Mouse (Mus musculus): ENCODE measurements around the gene Chpf2.

The Chpf2 gene

DNA sequence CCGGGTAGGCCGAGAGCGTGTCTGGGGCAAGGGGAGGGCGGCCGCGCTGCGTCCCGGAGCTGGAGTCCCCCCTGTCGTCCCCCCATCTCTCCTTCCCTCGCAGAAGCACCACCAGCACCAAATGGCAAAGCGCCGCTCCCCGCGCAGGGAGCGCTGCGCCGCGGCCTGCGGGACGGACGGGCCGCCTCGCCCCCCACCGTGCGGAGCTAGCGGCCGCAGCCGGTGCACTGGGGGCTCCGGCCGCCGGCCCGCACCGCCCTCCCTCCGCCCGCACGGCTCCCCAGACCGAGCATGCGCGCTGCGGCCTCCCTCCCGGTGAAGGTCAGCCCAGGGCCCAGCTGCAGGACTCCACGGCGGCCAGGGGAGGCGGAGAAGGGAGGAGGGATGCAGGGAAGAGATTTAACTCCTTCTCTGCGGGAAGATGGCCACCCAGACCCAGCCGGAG is 18.1 kb downstream of the Chpf2 start:
- DNase-seq (ENCODE audit: low read depth): no peak

DNA sequence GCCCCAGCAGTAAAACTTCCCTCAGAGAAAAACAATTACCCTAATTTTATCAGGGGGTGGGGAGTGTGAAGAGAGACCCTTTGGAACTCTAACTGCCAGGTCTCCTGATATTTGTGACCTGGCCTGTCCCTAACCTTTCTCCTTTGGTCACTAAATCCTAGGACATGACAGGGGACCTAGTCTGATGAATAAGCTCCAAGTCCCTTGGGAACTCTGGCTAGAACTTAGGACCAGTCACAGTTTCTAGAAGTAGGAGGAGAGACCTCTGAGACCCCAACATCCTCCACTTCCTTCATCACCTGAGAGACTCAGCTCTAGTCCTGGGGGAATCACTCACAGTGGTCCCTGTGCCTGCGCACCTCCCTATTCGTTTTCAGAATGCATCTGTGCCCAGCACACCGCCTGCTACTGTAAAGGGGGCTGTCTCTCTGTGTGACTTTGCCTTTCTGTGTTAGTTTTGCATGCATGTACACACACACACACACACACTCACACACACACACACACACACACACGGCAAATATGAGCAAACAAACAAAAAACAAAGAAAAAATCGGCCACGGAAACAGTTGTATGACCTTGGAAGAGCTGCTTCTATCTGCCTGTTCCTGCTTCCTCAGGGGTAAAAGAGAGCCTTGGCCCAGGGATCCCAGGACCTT is 18.9 kb downstream of the Chpf2 start:
- DNase-seq (ENCODE audit: low read depth): no peak

- no peak for DNase-seq (ENCODE audit: low read depth)
Observed at GRCm38 (mm10) chr5:24605980-24606665, 19.6 kb downstream of the Chpf2 start.

GRCm38 (mm10) chr5:24609388-24609787 is 22.8 kb downstream of the Chpf2 start:
- DNase-seq (ENCODE audit: low read depth): no peak

DNA sequence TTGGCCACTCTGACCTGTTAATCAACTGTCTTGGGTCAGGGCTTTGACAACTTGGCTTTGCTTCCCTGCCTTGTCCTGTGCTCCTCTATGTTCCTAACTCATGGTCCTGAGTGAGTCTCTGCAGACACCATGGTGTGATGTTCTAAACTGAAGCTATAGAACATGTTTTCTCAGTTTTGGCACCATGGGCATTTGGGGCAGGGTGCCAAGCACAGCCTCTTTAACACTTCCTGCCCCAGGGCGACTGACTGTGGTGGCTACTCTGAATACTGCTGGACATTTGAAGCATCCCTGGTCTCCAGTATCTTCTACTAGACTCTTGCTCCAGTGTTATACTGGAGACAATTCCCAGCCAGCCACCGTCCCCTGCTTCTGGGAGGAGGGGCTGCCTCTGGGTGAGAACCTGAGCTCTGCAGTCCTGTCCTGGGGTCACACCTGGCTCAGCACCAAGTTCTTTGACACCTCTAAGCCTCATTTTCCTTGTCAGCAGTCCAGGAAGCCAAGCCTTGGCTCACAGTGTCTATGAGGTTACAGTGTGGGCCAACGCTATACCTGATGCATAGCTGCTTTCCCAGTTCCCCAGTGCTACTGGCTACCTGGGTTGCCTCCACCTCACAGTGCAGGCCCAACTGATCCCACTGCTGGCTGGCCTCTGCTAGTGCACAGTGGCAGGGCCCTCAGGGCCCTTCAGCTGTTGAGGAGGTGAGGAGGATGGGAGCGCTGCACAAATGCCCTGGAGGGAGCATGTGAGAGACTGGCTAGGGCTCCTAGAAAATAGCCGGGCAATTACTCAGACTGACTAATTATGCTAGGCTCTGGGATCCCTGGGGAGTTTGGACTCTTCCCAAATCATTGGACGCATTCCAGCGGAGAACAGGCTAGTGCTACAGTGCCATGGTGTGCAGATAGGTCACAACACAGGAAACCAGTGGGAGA is 25.1 kb downstream of the Chpf2 start:
- no peak for DNase-seq (ENCODE audit: low read depth)

DNA sequence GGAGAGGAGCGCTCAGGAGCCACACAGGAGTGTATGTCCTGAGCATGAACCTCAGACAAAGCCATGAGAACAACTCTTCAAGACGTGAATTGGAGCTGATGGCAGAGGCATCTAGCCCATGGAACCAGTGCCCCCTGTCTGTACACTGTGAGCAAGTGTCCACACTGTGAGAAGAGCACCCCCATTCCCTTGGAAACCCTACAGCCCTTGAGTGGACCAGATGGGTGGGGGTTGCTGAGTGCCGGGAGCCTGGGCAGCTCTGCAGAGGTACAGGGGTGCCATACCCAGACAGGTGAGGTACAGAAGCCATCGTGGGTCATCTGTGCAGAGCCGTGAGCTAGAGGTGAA is 25.7 kb downstream of the Chpf2 start:
- DNase-seq (ENCODE audit: low read depth): no peak

DNA sequence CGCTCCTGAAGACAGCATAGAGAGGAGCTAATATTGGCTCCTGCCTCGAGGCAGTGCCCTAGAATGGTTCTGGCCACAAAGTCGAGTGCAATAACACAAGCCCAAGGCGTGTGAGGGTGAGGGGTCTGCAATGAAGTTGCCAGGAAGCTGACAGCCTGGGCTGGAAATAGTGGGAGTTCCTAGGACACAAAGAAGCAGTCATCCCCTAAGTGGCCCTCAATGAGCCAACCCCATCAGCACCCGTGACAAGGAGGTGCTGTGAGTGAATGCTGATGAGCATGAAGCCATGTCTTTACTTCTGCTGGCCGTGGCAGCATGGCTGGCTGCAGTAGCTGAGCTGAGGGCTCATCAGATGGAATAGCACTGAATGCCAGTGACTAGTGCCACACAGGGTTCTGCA is 28.6 kb downstream of the Chpf2 start:
- no peak for DNase-seq (ENCODE audit: low read depth)

- no peak for DNase-seq (ENCODE audit: low read depth)
Observed at GRCm38 (mm10) chr5:24618921-24619320, 32.4 kb downstream of the Chpf2 start.

GRCm38 (mm10) chr5:24620116-24620515 is 33.6 kb downstream of the Chpf2 start:
- no peak for DNase-seq (ENCODE audit: low read depth)

GRCm38 (mm10) chr5:24620626-24621025 is 34.1 kb downstream of the Chpf2 start:
- no peak for DNase-seq (ENCODE audit: low read depth)

DNA sequence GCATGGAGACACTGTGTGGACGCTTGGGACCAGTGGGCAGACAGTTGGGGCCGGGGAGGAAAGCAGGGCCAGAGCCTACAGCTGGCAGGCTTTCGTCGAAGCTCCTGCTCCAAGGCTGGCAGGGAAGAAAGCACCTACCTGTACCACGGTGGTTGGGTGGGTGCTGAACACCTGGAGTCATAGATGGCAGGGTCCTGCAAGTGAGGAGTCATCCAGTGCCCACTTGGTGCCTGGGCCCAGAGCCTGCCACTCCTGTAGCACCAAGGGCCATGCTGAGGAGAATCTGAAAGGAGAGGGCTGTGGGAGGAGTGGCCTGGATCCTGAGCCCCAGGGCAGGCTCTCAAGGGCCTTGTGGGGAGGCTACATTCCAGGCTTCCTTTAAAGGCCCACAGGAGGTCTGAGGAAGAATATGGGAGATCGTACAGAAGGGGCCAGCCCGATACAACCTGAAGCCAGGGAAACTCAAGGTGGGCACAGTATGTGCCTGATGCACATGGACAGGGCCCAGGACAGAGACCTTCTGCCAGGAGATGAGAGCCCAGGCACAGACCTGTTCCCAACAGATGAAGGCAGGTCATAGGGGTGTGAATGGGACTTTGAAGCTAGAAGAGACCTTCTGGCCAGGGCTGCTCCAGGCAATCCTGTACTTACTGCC is 36.0 kb downstream of the Chpf2 start:
- DNase-seq (ENCODE audit: low read depth): no peak

GRCm38 (mm10) chr5:24623041-24623985 is 36.8 kb downstream of the Chpf2 start:
- no peak for DNase-seq (ENCODE audit: low read depth)

DNA sequence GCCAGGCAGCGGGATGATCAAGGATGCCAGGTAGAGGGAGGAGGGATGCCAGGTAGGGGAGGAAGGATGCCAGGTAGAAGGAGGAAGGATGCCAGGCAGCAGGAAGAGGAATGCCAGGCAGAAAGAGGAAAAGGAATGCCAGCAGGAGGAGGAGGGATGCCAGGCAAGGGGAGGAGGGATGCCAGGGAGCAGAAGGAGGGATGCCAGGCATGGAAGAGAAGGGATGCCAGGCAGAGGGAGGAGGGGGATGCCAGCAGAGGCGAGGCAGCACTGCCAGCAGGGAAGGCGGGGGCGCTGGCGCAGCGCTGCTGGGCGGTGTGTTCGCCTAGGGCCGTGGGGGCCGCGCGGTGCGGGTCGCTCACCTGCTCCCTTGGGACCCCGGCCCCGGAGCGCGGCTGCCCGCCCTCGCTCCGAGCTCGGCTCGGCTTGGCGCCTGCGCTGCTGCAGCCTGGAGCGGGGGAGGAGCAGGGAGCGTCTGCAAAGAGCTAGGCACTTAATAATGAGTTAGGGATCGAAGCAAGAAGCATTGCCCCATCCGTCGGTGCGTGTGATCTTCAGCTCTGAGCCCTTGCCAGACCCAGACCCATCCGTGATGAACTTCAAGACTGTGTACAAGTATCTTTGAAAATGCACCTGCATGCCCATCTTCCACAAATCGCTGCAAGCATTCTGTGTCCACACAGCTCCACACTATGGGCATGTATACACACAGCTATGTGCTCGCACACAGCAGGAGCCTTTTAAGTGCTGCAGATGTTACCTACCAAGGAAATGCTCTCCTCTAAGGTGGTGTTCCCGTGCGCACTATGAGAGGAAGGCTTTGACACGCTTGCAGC is 37.7 kb downstream of the Chpf2 start, which contains the start of gene Smarcd3:
Gene Smarcd3, minus strand, starts transcription at position 426 of the 836 bp plus-strand sequence.
- DNase-seq (ENCODE audit: low read depth): no peak

DNA sequence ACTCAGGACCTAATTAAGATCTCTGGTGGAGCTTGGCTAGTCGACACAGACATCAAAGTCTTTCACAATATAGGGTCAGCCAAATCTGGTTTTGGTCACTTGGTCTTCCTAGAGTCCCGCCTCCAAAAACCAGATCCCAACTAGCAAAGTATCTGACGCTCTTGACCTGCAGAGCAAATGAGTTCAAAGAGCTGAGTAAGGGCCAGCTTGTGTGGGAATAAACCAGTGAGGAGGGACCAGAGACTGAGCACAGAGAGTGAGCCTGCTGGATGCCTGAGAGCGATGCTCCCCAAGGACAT is 38.2 kb downstream of the Chpf2 start:
- DNase-seq (ENCODE audit: low read depth): no peak

- DNase-seq (ENCODE audit: low read depth): no peak
Observed at GRCm38 (mm10) chr5:24629712-24630111, 43.2 kb downstream of the Chpf2 start.

- DNase-seq (ENCODE audit: low read depth): no peak
Observed at GRCm38 (mm10) chr5:24635093-24635492, 48.6 kb downstream of the Chpf2 start.

- DNase-seq (ENCODE audit: low read depth): no peak
Observed at GRCm38 (mm10) chr5:24635526-24636141, 49.1 kb downstream of the Chpf2 start.

GRCm38 (mm10) chr5:24636987-24637386 is 50.4 kb downstream of the Chpf2 start:
- no peak for DNase-seq (ENCODE audit: low read depth)

- no peak for DNase-seq (ENCODE audit: low read depth)
Observed at GRCm38 (mm10) chr5:24638131-24638530, 51.6 kb downstream of the Chpf2 start.

- DNase-seq (ENCODE audit: low read depth): no peak
Observed at GRCm38 (mm10) chr5:24639081-24639480, 52.5 kb downstream of the Chpf2 start.
